Mouse (Mus musculus) ES-E14 (cell line): ENCODE measurements around the gene Stx1b. TPM values are rescaled to one million over a fixed set of nuclear protein-coding genes. Genes with fewer than 3 reads are reported as not detected.

Experiments
- DNase-seq: peaks from one replicate; pipeline ENCODE4 v3.0.0-alpha.2; 2013; ENCODE audit warnings: low read depth, low spot score
- H3K27ac ChIP-seq: 2 replicates; pipeline ENCODE4 v1.5.1; 2012; ENCODE audit warnings: low read depth, mild to moderate bottlenecking, low read length, moderate library complexity, mixed read lengths; ENCODE audit not compliant: poor library complexity, insufficient read depth, severe bottlenecking
- H3K36me3 ChIP-seq: 2 replicates; pipeline ENCODE4 v1.6.1; 2012; ENCODE audit warnings: mild to moderate bottlenecking, low read length, moderate library complexity, mixed read lengths; ENCODE audit not compliant: control insufficient read depth, poor library complexity, insufficient read depth, severe bottlenecking
- H3K4me1 ChIP-seq, 2 experiments: fragments of 150-350 bp in 1 of 2; sonication (generic) in 1 of 2; 2 replicates each; pipeline ENCODE4 v1.6.1; 2012; ENCODE audit warnings: low read length in 2 of 2, mild to moderate bottlenecking in 1 of 2, mixed read lengths in 1 of 2; ENCODE audit not compliant: control insufficient read depth in 2 of 2, insufficient read depth in 2 of 2, poor library complexity in 1 of 2
- H3K4me3 ChIP-seq, 2 experiments: fragments of 150-350 bp in 1 of 2; sonication (generic) in 1 of 2; 2 replicates each; pipeline ENCODE4 v1.5.1; 2012; ENCODE audit warnings: low read length in 2 of 2, low read depth in 1 of 2, mild to moderate bottlenecking in 1 of 2, mixed read lengths in 1 of 2; ENCODE audit not compliant: insufficient read depth in 1 of 2, poor library complexity in 1 of 2, severe bottlenecking in 1 of 2
- H3K9ac ChIP-seq: 2 replicates; pipeline ENCODE4 v1.6.1; 2012; ENCODE audit warnings: low read depth, mild to moderate bottlenecking, low read length, mixed read lengths; ENCODE audit not compliant: poor library complexity, insufficient read depth, severe bottlenecking
- H3K9me3 ChIP-seq: fragments of 150-350 bp; sonication (generic); 2 replicates; pipeline ENCODE4 v1.6.1; 2012; ENCODE audit warnings: low read depth, mild to moderate bottlenecking, low read length; ENCODE audit not compliant: control insufficient read depth, insufficient read depth
- CHD2 ChIP-seq: IDR thresholded peaks from 2 replicates; pipeline ENCODE4 v1.6.1; 2014; ENCODE audit warnings: mild to moderate bottlenecking, low read depth, low read length, inconsistent platforms
- HCFC1 ChIP-seq: IDR thresholded peaks from 2 replicates; pipeline ENCODE4 v1.6.1; 2012; ENCODE audit warnings: low read length, inconsistent platforms, borderline replicate concordance; ENCODE audit not compliant: insufficient read depth
- MAFK ChIP-seq: IDR thresholded peaks from 2 replicates; pipeline ENCODE4 v1.6.1; 2014; ENCODE audit warnings: mild to moderate bottlenecking, low read depth, low read length, inconsistent platforms; ENCODE audit not compliant: insufficient read depth
- ZC3H11A ChIP-seq: IDR thresholded peaks from 2 replicates; pipeline ENCODE4 v1.6.1; 2012; ENCODE audit warnings: low read depth, mild to moderate bottlenecking, inconsistent platforms, low read length, borderline replicate concordance
- ZNF384 ChIP-seq: IDR thresholded peaks from 2 replicates; pipeline ENCODE4 v1.6.1; 2012; ENCODE audit warnings: low read depth, low read length, inconsistent platforms
- in situ Hi-C, 2 experiments: fragments of 600-800 bp; cut with MboI; formaldehyde crosslinking; loops; one replicate each; pipeline ENCODE4 v1.15.1; 2025; ENCODE audit warnings: low sequenced_read_pairs in 2 of 2, inconsistent platforms in 1 of 2; ENCODE audit not compliant: unreplicated experiment in 2 of 2
- total RNA-seq: library from RNA; depleted of rRNA; stranded (reverse); fragments of 300-350 nt; gene quantifications from 2 replicates; pipeline ENCODE4 v1.2.3, GENCODE M21; 2012

Gene Stx1b
- total RNA-seq, 1 experiment, result 1.4 TPM

DNA sequence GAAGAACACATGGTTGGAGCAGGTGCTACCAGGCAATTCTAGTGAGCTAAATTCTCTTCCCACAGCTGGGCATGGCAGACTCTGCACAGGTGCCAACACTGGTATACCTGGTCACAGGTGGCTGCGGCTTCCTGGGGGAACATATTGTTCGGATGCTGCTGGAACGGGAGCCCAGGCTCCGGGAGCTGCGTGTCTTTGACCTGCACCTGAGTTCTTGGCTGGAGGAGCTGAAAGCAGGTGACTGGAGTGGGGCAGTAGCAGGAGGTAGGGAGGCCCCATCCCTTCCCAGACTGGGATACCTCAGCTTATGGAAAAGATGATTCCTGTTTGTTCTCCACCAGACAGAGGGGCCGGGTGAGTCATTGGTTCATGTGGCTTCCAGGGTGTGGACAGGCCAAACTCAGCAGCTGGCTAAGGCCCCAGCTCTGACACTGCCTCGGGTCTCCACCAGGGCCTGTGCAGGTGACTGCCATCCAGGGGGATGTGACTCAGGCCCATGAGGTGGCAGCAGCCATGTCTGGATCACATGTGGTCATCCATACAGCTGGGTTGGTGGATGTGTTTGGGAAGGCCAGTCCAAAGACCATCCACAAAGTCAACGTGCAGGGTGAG lies 23.2 kb downstream of the Stx1b start:
- in situ Hi-C loops, result no loop called here
- DNase-seq, result no peak
- TF ChIP-seq ZNF384 (no peak), HCFC1 (no peak), CHD2 (no peak), ZC3H11A (no peak), MAFK (no peak)
- no peak overlapping the region for H3K27ac ChIP-seq
- H3K9me3 ChIP-seq, result no peaks in the 10 kb centered on the region
- H3K36me3 ChIP-seq, result peaks cover 44% of the 10 kb centered on the region
- peak overlapping the region; percentile 40 for H3K9ac ChIP-seq
- peak overlapping the region; percentile 3 to 61; a peak in 2 of 4 replicates for H3K4me3 ChIP-seq
- peaks cover 0 to 5% of the 10 kb centered on the region in 2 experiments; a peak in 1 of 4 replicates for H3K4me1 ChIP-seq

DNA sequence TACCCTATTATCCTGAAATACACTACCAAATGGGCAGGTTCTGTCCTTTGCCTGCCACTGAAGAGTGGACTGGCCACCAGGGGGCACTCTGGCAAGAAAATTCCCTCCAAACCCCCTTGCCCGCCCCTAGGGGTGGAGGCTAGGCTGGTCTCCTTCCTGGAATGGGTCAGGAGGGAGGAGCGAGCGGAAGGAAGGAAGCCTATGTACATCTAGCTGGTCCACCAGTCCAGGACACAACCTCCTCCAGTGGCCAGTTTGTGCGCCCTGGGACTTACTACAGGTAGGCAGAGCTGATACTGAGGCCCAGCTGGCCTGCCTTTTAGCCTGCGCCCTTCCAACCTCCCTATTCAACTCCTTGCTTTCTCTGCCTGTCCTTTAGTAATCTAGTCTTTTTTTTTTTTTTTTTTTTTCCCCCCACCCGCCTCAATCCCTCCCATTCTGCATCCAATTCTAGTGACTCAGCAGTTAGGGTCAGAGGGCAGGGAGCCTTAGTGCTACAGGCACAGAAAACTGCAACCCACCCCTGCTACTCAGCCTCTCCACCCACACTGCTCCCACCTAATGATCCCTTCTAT lies 23.8 kb downstream of the Stx1b start, which contains the start of gene Hsd3b7:
TSS of gene Hsd3b7 (plus strand) at position 170 of the 575 bp plus-strand sequence.
- H3K36me3 ChIP-seq, result peaks cover 50% of the 10 kb centered on the region
- peak within 1 kb of the TSS; percentile 40 for H3K9ac ChIP-seq
- H3K27ac ChIP-seq, result no peak within 1 kb of the TSS

DNA sequence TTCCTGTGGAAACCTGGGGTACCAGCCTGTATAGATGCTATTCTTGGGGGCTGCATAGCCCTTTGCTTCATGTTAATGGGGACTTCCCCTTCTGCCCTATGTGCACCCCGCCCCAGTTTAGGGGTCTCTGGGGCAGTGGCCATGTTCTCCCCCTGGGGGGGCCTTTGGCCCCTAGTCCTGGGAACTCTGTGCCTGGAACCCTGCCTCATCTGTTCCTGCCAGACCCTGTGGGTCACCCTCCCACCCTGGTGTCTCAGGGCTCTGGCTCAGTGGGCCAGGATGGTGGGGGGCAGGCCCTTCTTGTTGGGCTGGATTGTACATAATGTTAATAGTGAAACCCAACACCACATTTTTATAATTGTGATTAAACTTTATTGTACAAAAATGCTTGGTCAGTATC lies 24.6 kb downstream of the Stx1b start:
- peaks cover 54% of the 10 kb centered on the region for H3K36me3 ChIP-seq
- no peaks in the 10 kb centered on the region for H3K9me3 ChIP-seq
- H3K9ac ChIP-seq, result no peak overlapping the region
- H3K4me1 ChIP-seq, result peaks cover 0 to 5% of the 10 kb centered on the region in 2 experiments; a peak in 1 of 4 replicates
- DNase-seq, result no peak
- no peak overlapping the region for H3K4me3 ChIP-seq
- in situ Hi-C loops, result no loop called here
- no peak overlapping the region for H3K27ac ChIP-seq
- TF ChIP-seq MAFK, result no peak
- TF ChIP-seq HCFC1, result no peak
- no peak for TF ChIP-seq CHD2
- no peak for TF ChIP-seq ZNF384
- no peak for TF ChIP-seq ZC3H11A

More for the DNA sequence above, 23.8 kb downstream of the Stx1b start, which contains the start of gene Hsd3b7:
- peak within 1 kb of the TSS; percentile 3 to 61; a peak in 3 of 4 replicates for H3K4me3 ChIP-seq
- in situ Hi-C loops, result no loop called here
- TF ChIP-seq ZNF384 (peak; percentile 61; the same call in 1 of the 2 replicates), HCFC1 (0 out of 2 replicates have a peak, but pooled peaks have one; percentile 49), ZC3H11A (peak; percentile 60; the same call in 1 of the 2 replicates), MAFK (peak; percentile 24; the same call in 1 of the 2 replicates), CHD2 (no peak; the same call in 1 of the 2 replicates)
- peak; percentile 92 for DNase-seq
- H3K4me1 ChIP-seq, result peaks cover 0 to 5% of the 10 kb centered on the region in 2 experiments; a peak in 1 of 4 replicates
- no peaks in the 10 kb centered on the region for H3K9me3 ChIP-seq

DNA sequence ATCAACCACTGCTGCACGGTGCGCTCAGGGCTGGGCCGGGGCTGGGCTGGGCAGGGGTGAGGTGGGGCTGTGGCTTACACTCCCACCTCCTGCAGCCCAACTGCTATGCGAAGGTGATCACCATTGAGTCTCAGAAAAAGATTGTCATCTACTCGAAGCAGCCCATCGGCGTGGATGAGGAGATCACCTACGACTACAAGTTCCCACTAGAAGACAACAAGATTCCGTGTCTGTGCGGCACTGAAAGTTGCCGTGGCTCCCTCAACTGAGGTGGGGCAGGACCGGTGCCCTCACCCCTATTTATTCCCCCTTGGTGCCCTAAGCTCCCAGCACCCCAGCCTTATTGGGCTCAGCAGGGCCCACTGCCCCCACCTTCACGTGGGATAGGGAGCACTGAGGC lies 25.1 kb downstream of the Stx1b start:
- TF ChIP-seq ZNF384 (no peak), ZC3H11A (no peak), CHD2 (no peak), MAFK (no peak), HCFC1 (no peak)
- no peak overlapping the region for H3K9ac ChIP-seq
- in situ Hi-C loops, result no loop called here
- H3K27ac ChIP-seq, result no peak overlapping the region
- H3K9me3 ChIP-seq, result no peaks in the 10 kb centered on the region
- H3K4me1 ChIP-seq, result peaks cover 0 to 5% of the 10 kb centered on the region in 2 experiments; a peak in 1 of 4 replicates
- DNase-seq, result no peak
- H3K36me3 ChIP-seq, result peaks cover 54% of the 10 kb centered on the region
- no peak overlapping the region for H3K4me3 ChIP-seq
